Mouse (Mus musculus) liver, embryonic 14 days (tissue): ENCODE measurements around the gene Gpr6. TPM values are rescaled to one million over a fixed set of nuclear protein-coding genes. Genes with fewer than 3 reads are reported as not detected.

Experiments used
- polyA plus RNA-seq: library from polyadenylated mRNA; depleted of rRNA; stranded (reverse); fragments of >200 nt; gene quantifications from 2 replicates; pipeline ENCODE4 v1.2.3, GENCODE M21; 2012; rRNA removed

Gpr6 gene
- not detected in 2 replicates for polyA plus RNA-seq

GRCm38 (mm10) chr10:41072116-41072515 lies at the start of gene Gpr6:
Gpr6 (minus strand) TSS chr10:41072285.

Other genes with a start within 250 kb of the Gpr6 start
- 9.3 and 10.0 TPM in 2 replicates for gene Cdc40, start 189.0 kb downstream of the Gpr6 start, polyA plus RNA-seq
- gene Wasf1, start 188.8 kb downstream of the Gpr6 start, polyA plus RNA-seq: 0.53 and 0.55 TPM in 2 replicates
- 4.3 and 5.2 TPM in 2 replicates for gene Fig4, start 231.0 kb upstream of the Gpr6 start, polyA plus RNA-seq
- gene Ak9, start 231.7 kb upstream of the Gpr6 start, polyA plus RNA-seq: not detected in 2 replicates